Mouse (Mus musculus): ENCODE results near the gene Spindoc. TPM values are rescaled to one million over a fixed set of nuclear protein-coding genes. Genes with fewer than 3 reads are reported as not detected.

Gene Spindoc
- polyA plus RNA-seq, 1 experiment from 2014 or later, result 26.4 TPM

GRCm38 (mm10) chr19:7306968-7307367 is 75.8 kb downstream of the Spindoc start:
- Histone ChIP-seq H3K4me2 (no peak overlapping the region), H3K9me3 (replicated peaks) (no peaks in the 10 kb centered on the region), H3K4me1 (replicated peaks) (peaks cover 87% of the 10 kb centered on the region), H3K9ac (peak overlapping the region; percentile 19; the same call in 1 of the 2 replicates), H3K36me3 (no peaks in the 10 kb centered on the region), H3K27ac (ENCODE audit: poor library complexity, severe bottlenecking) (no peak overlapping the region), H3K4me3 (no peak overlapping the region), H3K27me3 (replicated peaks) (no peaks in the 10 kb centered on the region)
- WGBS, result 52% methylated on average over 3 of the region's 3 CpGs
- no peak for ATAC-seq (ENCODE audit: insufficient number of reproducible peaks, low FRiP score)

- WGBS, result 37% methylated on average over 11 of the region's 11 CpGs
These were observed 77.1 kb downstream of the Spindoc start for GRCm38 (mm10) chr19:7305380-7306310.

GRCm38 (mm10) chr19:7304801-7305200 is 78.0 kb downstream of the Spindoc start:
- Histone ChIP-seq H3K36me3 (peaks cover 3% of the 10 kb centered on the region), H3K9me3 (replicated peaks) (no peaks in the 10 kb centered on the region), H3K27ac (ENCODE audit: poor library complexity, severe bottlenecking) (no peak overlapping the region), H3K27me3 (replicated peaks) (no peaks in the 10 kb centered on the region), H3K4me3 (no peak overlapping the region), H3K9ac (no peak overlapping the region), H3K4me2 (no peak overlapping the region), H3K4me1 (replicated peaks) (peaks cover 78% of the 10 kb centered on the region)
- WGBS, result 55% methylated on average over 2 of the region's 2 CpGs
- ATAC-seq (ENCODE audit: insufficient number of reproducible peaks, low FRiP score), result no peak

More at GRCm38 (mm10) chr19:7305380-7306310, 77.1 kb downstream of the Spindoc start:
- H3K27ac ChIP-seq (ENCODE audit: poor library complexity, severe bottlenecking), result peak overlapping the region; percentile 17; the same call in 1 of the 2 replicates
- no peaks in the 10 kb centered on the region for H3K27me3 ChIP-seq (replicated peaks)
- H3K4me3 ChIP-seq, result no peak overlapping the region
- H3K4me1 ChIP-seq (replicated peaks), result peaks cover 86% of the 10 kb centered on the region
- H3K4me2 ChIP-seq, result no peak overlapping the region
- no peaks in the 10 kb centered on the region for H3K9me3 ChIP-seq (replicated peaks)
- H3K36me3 ChIP-seq, result no peaks in the 10 kb centered on the region
- no peak for ATAC-seq (ENCODE audit: insufficient number of reproducible peaks, low FRiP score)
- no peak overlapping the region for H3K9ac ChIP-seq

Small RNA genes within 50 kb of the gene (microRNA-seq; reads per million reads assigned to microRNA genes)
- gene Mir6991, result 0.71 reads per million

Other genes with a start within 250 kb of the Spindoc start
- 151 and 154 TPM in 2 replicates for gene Otub1, start 176.7 kb downstream of the Spindoc start, polyA plus RNA-seq (2016; fragmentation: Nextera tagmentation; extraction: Ambion mirVana)
- gene Cox8a, start 165.4 kb downstream of the Spindoc start, polyA plus RNA-seq (2016; fragmentation: Nextera tagmentation; extraction: Ambion mirVana), result 2,134 and 2,138 TPM in 2 replicates
- 64.1 and 66.3 TPM in 2 replicates for gene Naa40, start 141.8 kb downstream of the Spindoc start, polyA plus RNA-seq (2016; fragmentation: Nextera tagmentation; extraction: Ambion mirVana)
- 16.3 and 16.5 TPM in 2 replicates for gene Rcor2, start 115.7 kb downstream of the Spindoc start, polyA plus RNA-seq (2016; fragmentation: Nextera tagmentation; extraction: Ambion mirVana)
- gene Mark2, start 41.1 kb downstream of the Spindoc start, polyA plus RNA-seq (2016; fragmentation: Nextera tagmentation; extraction: Ambion mirVana), result 40.8 and 49.3 TPM in 2 replicates
- gene 2700081O15Rik, start 34.6 kb upstream of the Spindoc start, polyA plus RNA-seq (2016; fragmentation: Nextera tagmentation; extraction: Ambion mirVana), result 4.6 and 5.3 TPM in 2 replicates
- gene Rtn3, start 100.3 kb upstream of the Spindoc start, polyA plus RNA-seq (2016; fragmentation: Nextera tagmentation; extraction: Ambion mirVana), result 158 TPM in 2 replicates
- 10.3 and 11.7 TPM in 2 replicates for gene Atl3, start 111.0 kb upstream of the Spindoc start, polyA plus RNA-seq (2016; fragmentation: Nextera tagmentation; extraction: Ambion mirVana)
- gene Pla2g16, start 174.5 kb upstream of the Spindoc start, polyA plus RNA-seq (2016; fragmentation: Nextera tagmentation; extraction: Ambion mirVana), result 51.8 and 53.1 TPM in 2 replicates
- gene Lgals12, start 224.2 kb upstream of the Spindoc start, polyA plus RNA-seq (2016; fragmentation: Nextera tagmentation; extraction: Ambion mirVana), result 0.06 and 0.23 TPM in 2 replicates
- gene Hrasls5, start 229.5 kb upstream of the Spindoc start, polyA plus RNA-seq (2016; fragmentation: Nextera tagmentation; extraction: Ambion mirVana), result not detected in 2 replicates